Mouse (Mus musculus): ENCODE data around the gene Xpnpep3.
"Not testable (repeated sequence)": the region's sequence is repeated elsewhere in the genome, so short reads cannot be mapped to it uniquely, and the experiment has no call there.

Xpnpep3 gene

GRCm38 (mm10) chr15:81405008-81405407, 5.1 kb downstream of the Xpnpep3 start:
- no peak for DNase-seq

GRCm38 (mm10) chr15:81408199-81408598, 8.3 kb downstream of the Xpnpep3 start, which contains the start of gene Dnajb7:
Dnajb7 (minus strand) TSS chr15:81408299.
- no peak for DNase-seq

GRCm38 (mm10) chr15:81416763-81417310, 16.9 kb downstream of the Xpnpep3 start:
- DNase-seq, result peak; percentile 50

GRCm38 (mm10) chr15:81418065-81418464, 18.1 kb downstream of the Xpnpep3 start:
- DNase-seq, result no peak

- DNase-seq, result no peak
Measured at GRCm38 (mm10) chr15:81421454-81421853, 21.5 kb downstream of the Xpnpep3 start.

- DNase-seq, result no peak
Measured at GRCm38 (mm10) chr15:81422156-81422681, 22.3 kb downstream of the Xpnpep3 start.

GRCm38 (mm10) chr15:81425311-81425710, 25.4 kb downstream of the Xpnpep3 start:
- DNase-seq, result no peak

- DNase-seq, result no peak
Measured at GRCm38 (mm10) chr15:81427947-81428346, 28.0 kb downstream of the Xpnpep3 start.

GRCm38 (mm10) chr15:81431195-81431594, 31.3 kb downstream of the Xpnpep3 start:
- no peak for DNase-seq

GRCm38 (mm10) chr15:81438345-81438744, 38.4 kb downstream of the Xpnpep3 start:
- no peak for DNase-seq

- no peak for DNase-seq
Measured at GRCm38 (mm10) chr15:81439236-81439635, 39.3 kb downstream of the Xpnpep3 start.

GRCm38 (mm10) chr15:81448463-81448862, 48.5 kb downstream of the Xpnpep3 start:
- DNase-seq, result peak; percentile 52

- no peak for DNase-seq
Measured at GRCm38 (mm10) chr15:81461523-81461922, 61.6 kb downstream of the Xpnpep3 start.

- no peak for DNase-seq
Measured at GRCm38 (mm10) chr15:81465016-81465660, 65.2 kb downstream of the Xpnpep3 start.

GRCm38 (mm10) chr15:81465901-81466737, 66.2 kb downstream of the Xpnpep3 start, which contains the start of gene Rbx1:
Rbx1 (plus strand) TSS chr15:81466296.
- peak; percentile 100 for DNase-seq

- no peak for DNase-seq
Measured at GRCm38 (mm10) chr15:81466738-81467113, 66.8 kb downstream of the Xpnpep3 start.

- DNase-seq, result no peak
Measured at GRCm38 (mm10) chr15:81470735-81471134, 70.8 kb downstream of the Xpnpep3 start.

GRCm38 (mm10) chr15:81472256-81472655, 72.3 kb downstream of the Xpnpep3 start:
- no peak for DNase-seq

GRCm38 (mm10) chr15:81475654-81476053, 75.7 kb downstream of the Xpnpep3 start:
- DNase-seq, result peak; percentile 29

- DNase-seq, result no peak
Measured at GRCm38 (mm10) chr15:81476597-81476996, 76.7 kb downstream of the Xpnpep3 start.

GRCm38 (mm10) chr15:81479446-81480213, 79.7 kb downstream of the Xpnpep3 start:
- no peak for DNase-seq

- not testable (repeated sequence) for DNase-seq
Measured at GRCm38 (mm10) chr15:81480284-81480683, 80.3 kb downstream of the Xpnpep3 start.

GRCm38 (mm10) chr15:81480977-81481379, 81.0 kb downstream of the Xpnpep3 start:
- DNase-seq, result peak; percentile 36
